Mouse (Mus musculus): ENCODE measurements at regions not wholly inside any gene's neighbourhood (a gene's known extent, or its start where the extent isn't known, plus 50 kb on each side); places are given as distances from the start of the nearest gene placed in this dataset.

GRCm38 (mm10) chr10:66928211-66928990 is 167.5 kb upstream of the Jmjd1c start:
- DNase-seq, result peak; percentile 66
- WGBS, result 49% methylated on average over 6 of the region's 6 CpGs
- no peak overlapping the region for H3K4me3 ChIP-seq (replicated peaks; ENCODE audit: extremely low read depth, low read depth, low read length)
- H3K4me1 ChIP-seq (ENCODE audit: control insufficient read depth, insufficient read depth, low read length), result peaks cover 3% of the 10 kb centered on the region
- TF ChIP-seq CTCF (IDR thresholded peaks at IDR 0.05; ENCODE audit: insufficient read depth, low read length) (no peak), POLR2A (IDR thresholded peaks at IDR 0.05; ENCODE audit: borderline replicate concordance, extremely low read depth, low read depth, low read length) (no peak)

GRCm38 (mm10) chr10:66930563-66930962 is 165.4 kb upstream of the Jmjd1c start:
- 56% methylated on average over 10 of the region's 10 CpGs for WGBS
- no peak overlapping the region for H3K4me3 ChIP-seq (replicated peaks; ENCODE audit: extremely low read depth, low read depth, low read length)

GRCm38 (mm10) chr10:66931505-66931904 is 164.4 kb upstream of the Jmjd1c start:
- WGBS, result 65% methylated on average over 7 of the region's 7 CpGs
- peaks cover 3% of the 10 kb centered on the region for H3K4me1 ChIP-seq (ENCODE audit: control insufficient read depth, insufficient read depth, low read length)

More at GRCm38 (mm10) chr10:66930563-66930962, 165.4 kb upstream of the Jmjd1c start:
- DNase-seq, result no peak
- H3K4me1 ChIP-seq (ENCODE audit: control insufficient read depth, insufficient read depth, low read length), result peaks cover 3% of the 10 kb centered on the region
- TF ChIP-seq CTCF (IDR thresholded peaks at IDR 0.05; ENCODE audit: insufficient read depth, low read length) (no peak), POLR2A (IDR thresholded peaks at IDR 0.05; ENCODE audit: borderline replicate concordance, extremely low read depth, low read depth, low read length) (no peak)

GRCm38 (mm10) chr10:66932544-66932943 is 163.4 kb upstream of the Jmjd1c start:
- DNase-seq, result no peak
- no peak for TF ChIP-seq POLR2A (IDR thresholded peaks at IDR 0.05; ENCODE audit: borderline replicate concordance, extremely low read depth, low read depth, low read length)
- WGBS, result 68% methylated on average over 6 of the region's 6 CpGs
- peaks cover 3% of the 10 kb centered on the region for H3K4me1 ChIP-seq (ENCODE audit: control insufficient read depth, insufficient read depth, low read length)
- H3K4me3 ChIP-seq (replicated peaks; ENCODE audit: extremely low read depth, low read depth, low read length), result no peak overlapping the region

More at GRCm38 (mm10) chr10:66931505-66931904, 164.4 kb upstream of the Jmjd1c start:
- no peak for DNase-seq
- H3K4me3 ChIP-seq (replicated peaks; ENCODE audit: extremely low read depth, low read depth, low read length), result no peak overlapping the region
- TF ChIP-seq CTCF (IDR thresholded peaks at IDR 0.05; ENCODE audit: insufficient read depth, low read length) (no peak), POLR2A (IDR thresholded peaks at IDR 0.05; ENCODE audit: borderline replicate concordance, extremely low read depth, low read depth, low read length) (no peak)

- DNase-seq, result no peak
- Histone ChIP-seq H3K4me1 (ENCODE audit: control insufficient read depth, insufficient read depth, low read length) (peaks cover 3% of the 10 kb centered on the region), H3K4me3 (replicated peaks; ENCODE audit: extremely low read depth, low read depth, low read length) (no peak overlapping the region)
- TF ChIP-seq CTCF (IDR thresholded peaks at IDR 0.05; ENCODE audit: insufficient read depth, low read length), result no peak
- 87% methylated on average over 7 of the region's 7 CpGs for WGBS
These were observed 162.2 kb upstream of the Jmjd1c start for GRCm38 (mm10) chr10:66933689-66934088.

GRCm38 (mm10) chr10:66935731-66936130 is 160.2 kb upstream of the Jmjd1c start:
- 62% methylated on average over 6 of the region's 6 CpGs for WGBS
- no peak for DNase-seq
- Histone ChIP-seq H3K4me3 (replicated peaks; ENCODE audit: extremely low read depth, low read depth, low read length) (no peak overlapping the region), H3K4me1 (ENCODE audit: control insufficient read depth, insufficient read depth, low read length) (peaks cover 3% of the 10 kb centered on the region)
- no peak for TF ChIP-seq POLR2A (IDR thresholded peaks at IDR 0.05; ENCODE audit: borderline replicate concordance, extremely low read depth, low read depth, low read length)

GRCm38 (mm10) chr10:66937116-66937515 is 158.8 kb upstream of the Jmjd1c start:
- WGBS, result 83% methylated on average over 13 of the region's 13 CpGs
- Histone ChIP-seq H3K4me1 (ENCODE audit: control insufficient read depth, insufficient read depth, low read length) (no peaks in the 10 kb centered on the region), H3K4me3 (replicated peaks; ENCODE audit: extremely low read depth, low read depth, low read length) (no peak overlapping the region)
- DNase-seq, result no peak
- no peak for TF ChIP-seq POLR2A (IDR thresholded peaks at IDR 0.05; ENCODE audit: borderline replicate concordance, extremely low read depth, low read depth, low read length)
- no peak for TF ChIP-seq CTCF (IDR thresholded peaks at IDR 0.05; ENCODE audit: insufficient read depth, low read length)

GRCm38 (mm10) chr10:66940368-66940767 is 155.6 kb upstream of the Jmjd1c start:
- 87% methylated on average over 6 of the region's 6 CpGs for WGBS
- no peak overlapping the region for H3K4me3 ChIP-seq (replicated peaks; ENCODE audit: extremely low read depth, low read depth, low read length)
- no peak for DNase-seq
- TF ChIP-seq CTCF (IDR thresholded peaks at IDR 0.05; ENCODE audit: insufficient read depth, low read length), result no peak
- H3K4me1 ChIP-seq (ENCODE audit: control insufficient read depth, insufficient read depth, low read length), result peaks cover 5% of the 10 kb centered on the region

GRCm38 (mm10) chr10:66940922-66941321 is 155.0 kb upstream of the Jmjd1c start:
- no peak overlapping the region for H3K4me3 ChIP-seq (replicated peaks; ENCODE audit: extremely low read depth, low read depth, low read length)
- DNase-seq, result no peak
- H3K4me1 ChIP-seq (ENCODE audit: control insufficient read depth, insufficient read depth, low read length), result peaks cover 5% of the 10 kb centered on the region
- 75% methylated on average over 5 of the region's 5 CpGs for WGBS
- no peak for TF ChIP-seq CTCF (IDR thresholded peaks at IDR 0.05; ENCODE audit: insufficient read depth, low read length)
- TF ChIP-seq POLR2A (IDR thresholded peaks at IDR 0.05; ENCODE audit: borderline replicate concordance, extremely low read depth, low read depth, low read length), result no peak

GRCm38 (mm10) chr10:66941974-66942373 is 154.0 kb upstream of the Jmjd1c start:
- Histone ChIP-seq H3K4me3 (replicated peaks; ENCODE audit: extremely low read depth, low read depth, low read length) (no peak overlapping the region), H3K4me1 (ENCODE audit: control insufficient read depth, insufficient read depth, low read length) (peaks cover 5% of the 10 kb centered on the region)
- no peak for DNase-seq
- no peak for TF ChIP-seq CTCF (IDR thresholded peaks at IDR 0.05; ENCODE audit: insufficient read depth, low read length)
- 78% methylated on average over 3 of the region's 3 CpGs for WGBS

Data from lung, adult 2 months (tissue).